Mouse (Mus musculus) heart, embryonic 12.5 days (tissue): ENCODE data around the gene Gm10277. TPM values are rescaled to one million over a fixed set of nuclear protein-coding genes. Genes with fewer than 3 reads are reported as not detected.

Experiments used
- ATAC-seq: fragments of 200-750 bp; cut with Nextera tagmentation; 2 replicates; pipeline ENCODE4 v1.8.0; 2017; ENCODE audit warnings: moderate TSS enrichment, moderate library complexity; ENCODE audit not compliant: insufficient number of reproducible peaks, low FRiP score
- H3K27ac ChIP-seq: fragments of 300-500 bp; sonication (generic); 2 replicates; pipeline ENCODE4 v1.5.1; 2016; ENCODE audit warnings: mild to moderate bottlenecking, moderate library complexity; ENCODE audit not compliant: poor library complexity, severe bottlenecking
- H3K27me3 ChIP-seq: fragments of 300-500 bp; sonication (generic); replicated peaks from 2 replicates; pipeline ENCODE4 v1.6.1; 2016; ENCODE audit warnings: mild to moderate bottlenecking, moderate library complexity
- H3K36me3 ChIP-seq: fragments of 300-500 bp; sonication (generic); 2 replicates; pipeline ENCODE4 v1.6.1; 2016; ENCODE audit warnings: mild to moderate bottlenecking, moderate library complexity
- H3K4me1 ChIP-seq: fragments of 300-500 bp; sonication (generic); replicated peaks from 2 replicates; pipeline ENCODE4 v1.6.1; 2016; ENCODE audit warnings: mild to moderate bottlenecking
- H3K4me2 ChIP-seq: fragments of 300-500 bp; sonication (generic); 2 replicates; pipeline ENCODE4 v1.6.1; 2016; ENCODE audit warnings: mild to moderate bottlenecking, moderate library complexity
- H3K4me3 ChIP-seq: fragments of 300-500 bp; sonication (generic); 2 replicates; pipeline ENCODE4 v1.5.1; 2016; ENCODE audit warnings: mild to moderate bottlenecking
- H3K9ac ChIP-seq: fragments of 300-500 bp; sonication (generic); 2 replicates; pipeline ENCODE4 v1.6.1; 2016; ENCODE audit warnings: mild to moderate bottlenecking, moderate library complexity
- H3K9me3 ChIP-seq: fragments of 300-500 bp; sonication (generic); replicated peaks from 2 replicates; pipeline ENCODE4 v1.6.1; 2016; ENCODE audit warnings: mild to moderate bottlenecking, moderate library complexity
- WGBS: fragments of 180-500 bp; shearing (Covaris S2); methylation state at CpG from one replicate; pipeline ENCODE4 v1.1.7; 2016; 5-methylcytosine and 5-hydroxymethylcytosine counted together
- polyA plus RNA-seq: library from polyadenylated mRNA; unstranded; fragments of >200 nt; fragmentation: Nextera tagmentation; extraction: Ambion mirVana; gene quantifications from 2 replicates; pipeline ENCODE4 v1.2.1, GENCODE M21; 2016

Gene Gm10277
- polyA plus RNA-seq = 1.2 and 1.5 TPM in 2 replicates

- H3K4me1 ChIP-seq = peaks cover 79% of the 10 kb centered on the region
- no peaks in the 10 kb centered on the region for H3K27me3 ChIP-seq
- H3K9ac ChIP-seq = 0 out of 2 replicates have a peak within 1 kb of the TSS, but pooled peaks have one; percentile 57
- no peaks in the 10 kb centered on the region for H3K36me3 ChIP-seq
- H3K27ac ChIP-seq = peak within 1 kb of the TSS; percentile 95
- ATAC-seq = no peak
- no peak within 1 kb of the TSS for H3K4me3 ChIP-seq
- 76% methylated on average over 5 of the region's 5 CpGs for WGBS
- no peak within 1 kb of the TSS for H3K4me2 ChIP-seq
- H3K9me3 ChIP-seq = no peaks in the 10 kb centered on the region
These were observed at the start of gene Gm10277 for GRCm38 (mm10) chr11:77787707-77788106. Gm10277 (minus strand) TSS chr11:77787747.

GRCm38 (mm10) chr11:77836751-77837150 lies 49.2 kb upstream of the Gm10277 start:
- Histone ChIP-seq H3K4me2 (no peak overlapping the region), H3K9me3 (no peaks in the 10 kb centered on the region), H3K36me3 (peaks cover 98% of the 10 kb centered on the region), H3K4me3 (no peak overlapping the region), H3K4me1 (peaks cover 18% of the 10 kb centered on the region), H3K9ac (peak overlapping the region; percentile 24; the same call in 1 of the 2 replicates), H3K27me3 (no peaks in the 10 kb centered on the region), H3K27ac (peak overlapping the region; percentile 82)
- 39% methylated on average over 4 of the region's 4 CpGs for WGBS
- ATAC-seq = no peak

GRCm38 (mm10) chr11:77836290-77836689 lies 48.7 kb upstream of the Gm10277 start:
- ATAC-seq = no peak
- Histone ChIP-seq H3K4me3 (no peak overlapping the region), H3K4me1 (peaks cover 18% of the 10 kb centered on the region), H3K9me3 (no peaks in the 10 kb centered on the region), H3K36me3 (peaks cover 98% of the 10 kb centered on the region), H3K9ac (peak overlapping the region; percentile 24; the same call in 1 of the 2 replicates), H3K27ac (peak overlapping the region; percentile 82), H3K27me3 (no peaks in the 10 kb centered on the region), H3K4me2 (no peak overlapping the region)
- 73% methylated on average over 5 of the region's 5 CpGs for WGBS

- Histone ChIP-seq H3K27ac (no peak overlapping the region), H3K9me3 (no peaks in the 10 kb centered on the region), H3K9ac (no peak overlapping the region), H3K4me3 (no peak overlapping the region), H3K4me2 (no peak overlapping the region), H3K27me3 (no peaks in the 10 kb centered on the region), H3K36me3 (peaks cover 98% of the 10 kb centered on the region), H3K4me1 (peaks cover 18% of the 10 kb centered on the region)
- no peak for ATAC-seq
- 77% methylated on average over 3 of the region's 3 CpGs for WGBS
These were observed 47.6 kb upstream of the Gm10277 start for GRCm38 (mm10) chr11:77835109-77835508.

GRCm38 (mm10) chr11:77832541-77832940 lies 45.0 kb upstream of the Gm10277 start:
- no peak for ATAC-seq
- Histone ChIP-seq H3K27ac (no peak overlapping the region), H3K27me3 (no peaks in the 10 kb centered on the region), H3K4me2 (no peak overlapping the region), H3K4me1 (peaks cover 18% of the 10 kb centered on the region), H3K9ac (no peak overlapping the region), H3K4me3 (no peak overlapping the region), H3K9me3 (no peaks in the 10 kb centered on the region), H3K36me3 (peaks cover 98% of the 10 kb centered on the region)
- 80% methylated on average over 4 of the region's 4 CpGs for WGBS

- Histone ChIP-seq H3K36me3 (peaks cover 96% of the 10 kb centered on the region), H3K4me1 (peaks cover 15% of the 10 kb centered on the region), H3K27me3 (no peaks in the 10 kb centered on the region), H3K9ac (no peak overlapping the region), H3K4me3 (no peak overlapping the region), H3K9me3 (no peaks in the 10 kb centered on the region), H3K27ac (no peak overlapping the region), H3K4me2 (no peak overlapping the region)
- no peak for ATAC-seq
- WGBS = 68% methylated on average over 7 of the region's 7 CpGs
These were observed 43.3 kb upstream of the Gm10277 start for GRCm38 (mm10) chr11:77830875-77831274.

- Histone ChIP-seq H3K27ac (no peak overlapping the region), H3K4me3 (no peak overlapping the region), H3K36me3 (peaks cover 96% of the 10 kb centered on the region), H3K9me3 (no peaks in the 10 kb centered on the region), H3K9ac (peak overlapping the region; percentile 28; the same call in 1 of the 2 replicates), H3K27me3 (no peaks in the 10 kb centered on the region), H3K4me1 (peaks cover 18% of the 10 kb centered on the region), H3K4me2 (no peak overlapping the region)
- ATAC-seq = no peak
- WGBS = 78% methylated on average over 23 of the region's 23 CpGs
These were observed 41.7 kb upstream of the Gm10277 start for GRCm38 (mm10) chr11:77829043-77829841.

- no peak overlapping the region for H3K4me2 ChIP-seq
These were observed 40.6 kb upstream of the Gm10277 start for GRCm38 (mm10) chr11:77828163-77828562.

GRCm38 (mm10) chr11:77827241-77827995 lies 39.9 kb upstream of the Gm10277 start:
- H3K27ac ChIP-seq = no peak overlapping the region
- H3K9ac ChIP-seq = no peak overlapping the region
- H3K27me3 ChIP-seq = no peaks in the 10 kb centered on the region
- 60% methylated on average over 18 of the region's 18 CpGs for WGBS
- 0 out of 2 replicates have a peak, but pooled peaks have one; percentile 24 for ATAC-seq
- H3K4me3 ChIP-seq = no peak overlapping the region
- H3K9me3 ChIP-seq = no peaks in the 10 kb centered on the region
- H3K4me2 ChIP-seq = no peak overlapping the region
- peaks cover 21% of the 10 kb centered on the region for H3K4me1 ChIP-seq
- peaks cover 96% of the 10 kb centered on the region for H3K36me3 ChIP-seq

More at GRCm38 (mm10) chr11:77828163-77828562, 40.6 kb upstream of the Gm10277 start:
- no peak overlapping the region for H3K4me3 ChIP-seq
- H3K4me1 ChIP-seq = peaks cover 18% of the 10 kb centered on the region
- H3K36me3 ChIP-seq = peaks cover 96% of the 10 kb centered on the region
- no peaks in the 10 kb centered on the region for H3K27me3 ChIP-seq
- H3K9me3 ChIP-seq = no peaks in the 10 kb centered on the region
- WGBS = 86% methylated on average over 5 of the region's 5 CpGs
- ATAC-seq = no peak
- no peak overlapping the region for H3K27ac ChIP-seq
- H3K9ac ChIP-seq = no peak overlapping the region

GRCm38 (mm10) chr11:77826311-77826710 lies 38.8 kb upstream of the Gm10277 start:
- H3K4me1 ChIP-seq = peaks cover 21% of the 10 kb centered on the region
- H3K4me3 ChIP-seq = no peak overlapping the region
- H3K4me2 ChIP-seq = no peak overlapping the region
- no peak for ATAC-seq
- 0 out of 2 replicates have a peak overlapping the region, but pooled peaks have one; percentile 3 for H3K27ac ChIP-seq
- 38% methylated on average over 3 of the region's 3 CpGs for WGBS
- H3K9ac ChIP-seq = no peak overlapping the region
- H3K27me3 ChIP-seq = no peaks in the 10 kb centered on the region
- H3K36me3 ChIP-seq = peaks cover 97% of the 10 kb centered on the region
- no peaks in the 10 kb centered on the region for H3K9me3 ChIP-seq

- Histone ChIP-seq H3K4me1 (peaks cover 21% of the 10 kb centered on the region), H3K9me3 (no peaks in the 10 kb centered on the region), H3K27me3 (no peaks in the 10 kb centered on the region), H3K36me3 (peaks cover 97% of the 10 kb centered on the region), H3K9ac (no peak overlapping the region), H3K4me2 (no peak overlapping the region), H3K27ac (no peak overlapping the region), H3K4me3 (no peak overlapping the region)
- no peak for ATAC-seq
- 7% methylated on average over 5 of the region's 5 CpGs for WGBS
These were observed 38.3 kb upstream of the Gm10277 start for GRCm38 (mm10) chr11:77825853-77826252.
